Mouse (Mus musculus) thymus, adult 2 months (tissue): ENCODE measurements at regions not wholly inside any gene's neighbourhood (a gene's known extent, or its start where the extent isn't known, plus 50 kb on each side); places are given as distances from the start of the nearest gene placed in this dataset.

ENCODE experiments used
- DNase-seq: peaks from one replicate; pipeline ENCODE4 v3.0.0; 2021
- H3K27ac ChIP-seq: fragments of 200-500 bp; 2 replicates; pipeline ENCODE4 v1.5.1; 2012; ENCODE audit warnings: low read length, control low read depth; ENCODE audit not compliant: control insufficient read depth, insufficient read depth
- H3K27me3 ChIP-seq: fragments of 200-500 bp; 2 replicates; pipeline ENCODE4 v1.6.1; 2012; ENCODE audit warnings: mild to moderate bottlenecking, low read length, moderate library complexity, mixed read lengths; ENCODE audit not compliant: control insufficient read depth, insufficient read depth
- H3K36me3 ChIP-seq: fragments of 200-500 bp; 2 replicates; pipeline ENCODE4 v1.6.1; 2012; ENCODE audit warnings: mild to moderate bottlenecking, low read length, moderate library complexity; ENCODE audit not compliant: control insufficient read depth, insufficient read depth
- H3K4me1 ChIP-seq: fragments of 200-500 bp; replicated peaks from 2 replicates; pipeline ENCODE4 v1.6.1; 2012; ENCODE audit warnings: low read length; ENCODE audit not compliant: control insufficient read depth, insufficient read depth
- H3K4me3 ChIP-seq: fragments of 200-500 bp; 2 replicates; pipeline ENCODE4 v1.5.1; 2012; ENCODE audit warnings: mild to moderate bottlenecking, low read length, control low read depth, moderate library complexity; ENCODE audit not compliant: control insufficient read depth, insufficient read depth
- CTCF ChIP-seq: fragments of 200-500 bp; IDR thresholded peaks from 2 replicates; pipeline ENCODE4 v1.5.1; 2012; ENCODE audit warnings: mild to moderate bottlenecking, control low read depth, low read length, moderate library complexity, borderline replicate concordance; ENCODE audit not compliant: control insufficient read depth, poor library complexity, insufficient read depth; ENCODE audit errors: extremely low read depth
- POLR2A ChIP-seq: fragments of 200-500 bp; IDR thresholded peaks from 2 replicates; pipeline ENCODE4 v1.6.1; 2012; ENCODE audit warnings: mild to moderate bottlenecking, low read length, control low read depth, moderate library complexity; ENCODE audit not compliant: control insufficient read depth, poor library complexity, insufficient read depth; ENCODE audit errors: extremely low read depth
- WGBS: fragments of 180-500 bp; shearing (Covaris S2); methylation state at CpG from one replicate; pipeline ENCODE4 v1.1.7; 2018; 5-methylcytosine and 5-hydroxymethylcytosine counted together

DNA sequence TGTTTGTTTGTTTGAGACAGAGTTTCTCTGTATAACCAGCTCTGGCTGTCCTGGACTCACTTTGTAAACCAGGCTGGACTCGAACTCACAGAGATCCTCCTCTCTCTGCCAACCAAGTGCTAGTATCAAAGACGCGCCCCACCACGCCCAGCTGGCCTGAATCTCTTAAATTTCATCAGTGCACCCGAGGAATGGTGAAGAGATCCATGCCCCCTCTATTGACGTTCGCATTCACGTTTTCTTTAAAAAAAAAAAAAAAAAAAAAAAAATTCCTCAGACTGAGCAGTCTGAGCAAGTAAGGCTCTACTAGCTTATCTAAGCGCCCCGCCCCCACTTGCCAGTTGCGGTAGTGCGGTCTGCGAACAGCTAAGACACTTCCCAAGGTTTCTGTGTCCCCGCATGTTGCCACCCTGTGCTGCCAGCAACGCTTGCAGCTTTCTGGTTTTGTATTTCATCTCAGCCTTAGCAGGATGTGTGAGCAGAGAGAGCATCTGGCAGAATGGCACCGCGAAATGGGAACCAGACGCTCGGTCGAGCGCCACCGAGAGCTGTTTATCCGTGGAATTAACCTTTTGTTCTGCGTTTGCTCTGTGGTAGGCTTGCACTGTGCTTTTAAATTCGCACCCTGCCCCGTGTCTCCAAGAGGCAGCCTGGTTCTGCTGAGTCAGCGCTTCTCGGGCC is 225.1 kb upstream of the Hes1 start:
- Histone ChIP-seq H3K4me1 (peaks cover 21% of the 10 kb centered on the region), H3K27ac (peak overlapping the region; percentile 0; the same call in 1 of the 2 replicates), H3K36me3 (no peaks in the 10 kb centered on the region), H3K27me3 (no peaks in the 10 kb centered on the region), H3K4me3 (peak overlapping the region; percentile 22)
- 5% methylated on average over 28 of the region's 28 CpGs for WGBS
- peak; percentile 61 for DNase-seq
- TF ChIP-seq POLR2A: no peak
- TF ChIP-seq CTCF: peak; percentile 22; the same call in 1 of the 2 replicates

DNA sequence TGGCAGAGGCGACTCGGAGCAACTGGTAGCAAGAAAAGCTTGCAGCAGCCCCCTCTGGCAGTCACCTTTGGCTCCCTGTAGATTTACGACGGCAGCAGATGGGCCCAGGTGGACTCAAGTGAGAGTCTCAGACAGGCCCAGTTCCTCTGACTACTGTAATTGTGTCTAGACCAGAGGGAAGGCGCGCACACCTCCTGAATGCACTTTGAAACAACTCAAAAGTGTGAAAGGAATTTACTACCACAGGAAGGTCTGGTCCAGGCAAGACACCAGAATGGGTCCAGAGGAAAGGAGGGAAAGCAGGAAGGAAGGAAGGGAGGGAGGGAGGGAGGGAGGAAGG is 224.6 kb upstream of the Hes1 start:
- DNase-seq: no peak
- H3K36me3 ChIP-seq: no peaks in the 10 kb centered on the region
- peak overlapping the region; percentile 22 for H3K4me3 ChIP-seq
- WGBS: 35% methylated on average over 6 of the region's 6 CpGs
- peaks cover 27% of the 10 kb centered on the region for H3K4me1 ChIP-seq
- no peak overlapping the region; the same call in 1 of the 2 replicates for H3K27ac ChIP-seq
- no peaks in the 10 kb centered on the region for H3K27me3 ChIP-seq
- TF ChIP-seq CTCF (no peak), POLR2A (no peak)

DNA sequence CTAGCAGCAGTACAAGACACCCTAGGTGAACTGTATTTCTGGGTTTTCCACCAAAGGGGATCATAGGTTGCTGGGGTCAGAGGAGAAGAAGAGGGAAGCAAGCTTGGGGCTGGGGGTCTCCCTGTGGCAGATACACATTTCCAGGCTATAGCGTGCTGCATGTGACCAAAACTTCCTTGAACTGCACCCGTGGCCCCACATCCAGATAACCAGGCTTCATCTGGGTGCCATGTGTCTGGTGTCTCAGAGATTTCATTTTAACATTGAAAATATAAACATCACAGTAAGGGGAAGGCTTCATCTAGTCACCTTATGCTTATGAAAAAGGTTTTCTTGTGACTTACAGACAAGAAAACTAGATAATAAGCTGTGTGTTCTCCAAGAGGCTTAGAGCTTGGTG is 223.8 kb upstream of the Hes1 start:
- Histone ChIP-seq H3K27ac (no peak overlapping the region), H3K4me3 (no peak overlapping the region), H3K36me3 (no peaks in the 10 kb centered on the region), H3K4me1 (peaks cover 34% of the 10 kb centered on the region), H3K27me3 (no peaks in the 10 kb centered on the region)
- 86% methylated on average over 2 of the region's 2 CpGs for WGBS
- DNase-seq: no peak
- TF ChIP-seq CTCF (no peak), POLR2A (no peak)

DNA sequence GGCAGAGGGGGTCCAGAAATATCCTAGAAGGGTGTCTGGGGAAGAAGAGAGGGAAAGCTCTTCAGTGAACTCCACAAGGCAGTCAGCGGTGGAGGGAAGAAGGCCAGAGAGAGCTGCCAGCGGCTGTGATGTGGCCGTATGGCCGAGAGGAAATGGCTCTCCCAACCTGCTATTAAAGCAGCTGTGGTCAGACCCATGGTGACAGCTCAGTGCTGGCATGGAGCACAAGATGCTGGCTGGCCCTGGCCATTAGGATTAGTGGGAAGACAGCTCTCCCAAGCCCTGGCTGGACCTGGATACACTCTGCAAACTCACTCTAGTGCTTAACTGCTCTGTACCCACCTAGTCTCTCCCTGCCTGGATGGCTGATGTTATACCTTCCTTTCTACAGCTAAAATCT is 223.1 kb upstream of the Hes1 start:
- no peak for DNase-seq
- WGBS: 87% methylated on average over 4 of the region's 4 CpGs
- H3K4me3 ChIP-seq: no peak overlapping the region
- H3K4me1 ChIP-seq: peaks cover 38% of the 10 kb centered on the region
- TF ChIP-seq CTCF (no peak), POLR2A (no peak)
- no peak overlapping the region for H3K27ac ChIP-seq
- H3K27me3 ChIP-seq: no peaks in the 10 kb centered on the region
- no peaks in the 10 kb centered on the region for H3K36me3 ChIP-seq

DNA sequence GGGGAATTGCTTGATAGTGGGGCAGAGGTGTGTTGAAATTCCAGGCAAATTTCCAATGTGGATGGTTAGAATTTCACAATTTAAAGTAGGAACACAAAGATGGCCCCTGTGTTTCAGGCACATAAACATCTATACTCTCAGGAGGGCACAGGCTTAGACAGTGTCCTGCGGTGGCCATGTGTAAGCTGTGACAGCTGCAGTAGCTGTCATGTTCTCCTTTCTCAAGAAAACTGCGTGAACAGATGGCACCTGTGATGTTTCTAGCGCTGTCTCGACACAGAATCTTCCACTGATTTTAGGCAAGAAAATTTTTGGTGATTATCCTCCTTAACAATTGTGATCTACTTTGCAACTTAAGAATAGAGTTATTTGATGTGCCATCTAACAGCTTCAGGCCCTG is 222.1 kb upstream of the Hes1 start:
- Histone ChIP-seq H3K4me3 (no peak overlapping the region), H3K27ac (no peak overlapping the region), H3K27me3 (no peaks in the 10 kb centered on the region), H3K36me3 (no peaks in the 10 kb centered on the region), H3K4me1 (peaks cover 39% of the 10 kb centered on the region)
- TF ChIP-seq CTCF (no peak), POLR2A (no peak)
- WGBS: 77% methylated on average over 4 of the region's 4 CpGs
- no peak for DNase-seq

DNA sequence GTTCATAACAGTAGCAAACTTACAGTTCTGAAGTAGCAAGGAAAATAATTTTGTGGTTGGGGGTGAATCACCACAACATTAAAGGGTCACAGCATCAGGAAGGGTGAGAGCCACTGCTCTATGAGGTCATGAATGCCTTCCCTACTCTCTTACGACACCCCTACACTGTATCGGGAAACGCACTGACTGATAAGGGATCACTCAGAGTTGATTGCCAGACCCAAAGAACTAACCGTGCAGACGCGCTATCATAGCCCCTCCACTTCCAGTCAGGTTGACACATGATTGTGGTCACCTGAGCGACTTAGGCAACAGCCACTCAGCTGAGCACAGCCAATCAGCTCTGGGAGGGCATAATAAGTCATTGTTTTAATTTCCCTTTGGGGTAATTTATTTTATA is 220.7 kb upstream of the Hes1 start:
- TF ChIP-seq CTCF (no peak), POLR2A (no peak)
- DNase-seq: no peak
- Histone ChIP-seq H3K27ac (no peak overlapping the region), H3K36me3 (no peaks in the 10 kb centered on the region), H3K4me3 (no peak overlapping the region), H3K27me3 (no peaks in the 10 kb centered on the region; the same call in 1 of the 2 replicates), H3K4me1 (peaks cover 37% of the 10 kb centered on the region)
- 92% methylated on average over 7 of the region's 7 CpGs for WGBS
